Mouse (Mus musculus): ENCODE results near the gene Pgam2.

Pgam2 gene

DNA sequence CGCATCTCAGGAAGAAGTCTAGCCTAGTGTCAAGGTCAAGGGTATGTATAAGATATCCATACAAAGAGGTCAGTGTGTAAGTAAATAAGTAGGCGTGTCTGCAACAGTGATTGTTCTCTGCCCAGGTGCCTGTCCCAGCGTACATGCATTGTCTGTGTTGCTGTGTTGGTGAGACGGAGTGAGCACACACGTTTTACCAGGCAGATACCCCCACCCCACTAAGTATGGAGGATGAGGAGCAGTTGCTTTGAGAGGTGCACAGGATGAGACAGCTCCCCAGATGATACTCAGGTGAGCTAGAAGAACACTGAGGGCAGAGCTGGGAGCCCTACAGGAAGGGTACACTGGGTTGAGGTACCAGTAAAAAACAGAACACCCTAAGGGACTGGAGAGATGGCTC, 641 bp upstream of the Pgam2 start:
- DNase-seq = no peak

DNA sequence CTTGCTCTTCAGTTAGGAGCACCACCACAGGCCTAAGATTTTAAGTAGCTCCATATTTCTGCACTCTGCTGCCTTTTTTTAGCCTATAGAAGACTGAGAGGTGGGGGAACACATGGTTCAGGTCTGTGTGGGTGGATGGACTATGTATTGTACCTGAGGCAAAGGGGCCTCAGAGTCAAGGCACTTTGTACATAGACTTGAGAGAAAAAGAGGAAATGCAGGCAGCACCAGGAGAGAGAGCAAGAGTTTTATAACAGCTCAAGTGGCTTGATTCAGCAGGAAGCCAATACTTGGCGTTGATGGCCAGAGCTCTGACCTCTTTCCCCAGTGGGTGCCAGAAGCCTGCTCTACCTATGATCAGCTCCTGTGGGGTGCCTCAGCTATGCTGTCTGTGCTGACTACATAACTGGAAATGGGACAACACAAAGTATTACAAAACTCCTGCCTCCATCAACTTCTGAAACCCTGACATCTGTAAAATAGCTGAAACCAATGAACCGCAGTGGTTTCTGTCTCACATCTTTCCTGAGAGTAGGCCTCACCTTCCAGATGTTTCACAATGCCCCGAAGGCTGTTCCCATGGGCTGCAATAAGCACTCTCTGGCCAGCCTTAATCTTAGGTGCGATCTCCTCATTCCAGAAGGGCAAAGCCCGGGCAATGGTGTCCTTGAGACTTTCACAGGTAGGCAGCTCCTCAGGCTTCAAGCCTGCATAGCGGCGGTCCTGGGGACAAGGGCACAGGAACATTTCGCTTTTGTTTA, 896 bp downstream of the Pgam2 start:
- no peak for DNase-seq

- DNase-seq = no peak
Observed at GRCm38 (mm10) chr11:5802005-5802404, 1.5 kb downstream of the Pgam2 start.

DNA sequence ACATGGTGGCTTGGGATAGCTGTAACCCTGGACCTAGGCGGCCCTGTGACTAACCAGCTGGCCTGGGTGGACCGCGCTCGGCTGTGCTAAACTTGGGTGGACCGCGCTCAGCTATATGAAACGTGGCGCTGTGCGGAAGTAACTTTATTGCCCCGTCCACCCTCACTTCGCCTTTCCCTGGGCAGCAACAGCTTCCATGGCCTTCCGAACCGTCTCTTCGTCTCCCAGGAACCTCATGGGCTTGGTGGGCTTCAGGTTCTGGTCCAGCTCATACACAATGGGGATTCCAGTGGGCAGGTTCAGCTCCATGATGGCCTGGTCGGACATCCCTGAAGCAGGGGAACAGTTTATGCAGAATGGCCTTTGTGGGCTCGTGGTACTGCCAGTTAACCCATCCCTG, 2.0 kb downstream of the Pgam2 start:
- DNase-seq = no peak

DNA sequence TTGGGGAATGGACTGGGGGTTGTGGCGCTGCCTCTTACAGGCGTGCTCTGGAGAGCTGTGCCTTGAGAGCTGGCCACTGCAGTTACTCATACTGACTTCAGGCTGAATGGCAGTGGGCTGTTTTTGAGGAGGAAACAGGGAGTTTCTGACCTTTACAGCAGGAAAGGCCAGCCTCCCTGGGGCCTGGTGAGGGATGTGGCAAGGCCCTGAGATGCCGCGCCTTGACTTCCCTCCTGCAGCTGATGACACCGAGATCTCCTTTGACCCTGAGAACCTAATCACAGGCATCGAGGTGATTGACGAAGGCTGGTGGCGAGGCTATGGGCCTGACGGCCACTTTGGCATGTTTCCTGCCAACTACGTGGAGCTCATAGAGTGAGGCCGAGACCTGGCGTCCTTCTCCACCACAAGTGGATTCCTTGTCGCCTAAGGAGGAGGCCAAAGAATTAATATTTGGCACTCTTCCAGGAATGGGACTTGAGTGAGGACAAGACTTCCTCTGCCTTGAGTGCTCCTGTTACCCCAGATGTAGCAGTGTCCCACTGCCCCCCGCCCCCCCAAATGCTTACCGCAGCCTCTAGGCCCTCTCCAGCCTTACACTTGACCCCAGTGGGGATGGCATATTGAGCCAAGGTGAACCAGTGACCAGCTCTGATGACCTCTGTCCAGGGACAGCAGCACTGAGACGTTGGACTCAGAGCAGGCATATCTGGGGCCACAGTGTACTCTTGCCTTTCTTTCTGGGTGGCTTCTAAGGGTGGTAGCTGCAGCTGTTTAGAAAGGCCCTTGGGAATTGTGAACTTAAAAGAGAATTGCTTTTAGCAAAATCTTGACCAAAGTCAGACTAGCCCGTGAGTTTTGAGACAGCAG, 3.7 kb downstream of the Pgam2 start:
- DNase-seq = no peak

DNA sequence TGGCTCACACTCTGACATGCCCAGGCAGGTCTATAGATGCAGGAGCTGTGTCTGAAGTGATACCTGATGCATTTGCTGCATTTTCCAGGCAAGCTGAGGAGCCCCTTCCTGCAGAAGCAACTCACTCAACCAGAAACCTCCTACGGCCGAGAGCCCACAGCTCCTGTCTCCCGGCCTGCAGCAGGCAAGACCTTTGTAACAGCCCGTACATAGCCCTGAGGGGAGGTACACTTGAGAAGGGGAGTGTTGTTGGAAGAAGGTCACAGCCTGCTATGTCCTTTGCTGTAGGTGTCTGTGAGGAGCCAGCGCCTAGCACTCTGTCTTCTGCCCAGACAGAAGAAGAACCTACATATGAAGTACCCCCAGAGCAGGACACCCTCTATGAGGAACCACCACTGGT, 5.6 kb downstream of the Pgam2 start:
- no peak for DNase-seq

GRCm38 (mm10) chr11:5797371-5797770, 6.2 kb downstream of the Pgam2 start:
- no peak for DNase-seq

GRCm38 (mm10) chr11:5796939-5797338, 6.6 kb downstream of the Pgam2 start:
- no peak for DNase-seq

GRCm38 (mm10) chr11:5795706-5796105, 7.8 kb downstream of the Pgam2 start:
- peak; percentile 88 for DNase-seq

DNA sequence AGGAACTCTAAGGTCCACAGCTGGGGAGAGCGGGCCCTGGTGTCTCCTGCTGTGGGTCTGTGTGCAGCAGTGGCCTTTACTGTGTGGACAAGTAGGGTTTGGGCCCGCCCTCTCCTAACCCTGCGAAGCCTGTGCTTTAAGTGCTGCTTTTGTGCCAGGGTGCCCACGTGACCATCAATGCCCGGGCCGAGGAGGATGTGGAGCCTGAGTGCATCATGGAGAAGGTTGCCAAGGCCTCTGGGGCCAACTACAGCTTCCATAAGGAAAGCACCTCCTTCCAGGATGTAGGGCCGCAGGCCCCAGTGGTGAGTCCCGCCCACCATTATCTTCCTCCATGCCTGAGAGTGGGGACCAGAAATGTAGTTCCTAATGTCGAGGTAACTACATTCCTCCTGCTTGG, 8.2 kb downstream of the Pgam2 start:
- no peak for DNase-seq

DNA sequence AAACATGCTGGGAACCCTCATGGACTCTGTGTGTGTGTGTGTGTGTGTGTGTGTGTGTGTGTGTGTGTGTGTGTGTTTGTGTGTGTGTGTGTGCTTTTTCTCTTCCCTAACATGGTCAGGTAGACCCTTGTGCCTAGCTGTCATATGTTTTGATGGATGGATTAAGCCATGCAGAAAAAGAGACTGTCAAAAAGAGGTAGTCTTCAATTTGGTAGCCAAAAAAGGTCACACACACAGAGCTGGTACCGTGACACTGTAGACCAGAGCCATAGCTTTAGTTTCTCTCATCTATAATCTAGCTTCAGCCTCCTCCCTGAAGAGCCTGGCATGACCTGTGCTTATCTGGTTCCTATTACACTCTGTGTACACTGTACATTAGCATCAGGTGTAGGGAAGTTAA, 13.1 kb downstream of the Pgam2 start:
- no peak for DNase-seq

DNA sequence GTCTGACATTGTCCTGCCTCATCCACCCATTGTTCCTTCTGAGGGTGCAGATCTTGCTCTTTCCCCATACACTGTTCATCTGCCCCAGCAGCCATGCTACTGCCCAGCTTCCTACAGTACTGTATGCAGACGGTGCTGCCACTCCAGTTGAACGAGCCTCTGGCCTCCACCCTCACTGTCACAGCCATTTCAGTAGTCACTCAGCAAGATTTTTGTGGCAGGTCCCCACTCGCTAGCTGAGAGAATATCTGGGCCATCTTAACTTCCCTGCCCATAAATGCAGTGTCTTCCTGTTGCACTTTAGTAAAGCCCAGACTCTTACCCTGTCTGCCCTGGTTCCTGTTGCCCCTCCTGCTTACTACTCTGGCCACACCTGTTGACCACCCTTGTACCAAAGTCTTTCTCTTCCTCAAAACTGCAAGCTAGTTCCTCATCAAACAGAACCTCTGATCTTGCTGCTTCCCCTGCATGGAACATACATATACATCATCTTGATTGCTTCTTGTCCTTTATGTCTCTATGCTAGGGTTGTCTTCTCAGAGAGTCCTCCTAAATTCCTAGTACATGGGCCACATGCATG, 13.7 kb downstream of the Pgam2 start:
- DNase-seq = no peak

- DNase-seq = no peak
Observed at GRCm38 (mm10) chr11:5789071-5789753, 14.3 kb downstream of the Pgam2 start.

- DNase-seq = peak; percentile 95
Observed at GRCm38 (mm10) chr11:5788056-5789014, 15.2 kb downstream of the Pgam2 start, which contains the start of gene Dbnl. TSS of gene Dbnl (plus strand) at chr11:5788488.

- no peak for DNase-seq
Observed at GRCm38 (mm10) chr11:5787671-5788055, 15.9 kb downstream of the Pgam2 start.

DNA sequence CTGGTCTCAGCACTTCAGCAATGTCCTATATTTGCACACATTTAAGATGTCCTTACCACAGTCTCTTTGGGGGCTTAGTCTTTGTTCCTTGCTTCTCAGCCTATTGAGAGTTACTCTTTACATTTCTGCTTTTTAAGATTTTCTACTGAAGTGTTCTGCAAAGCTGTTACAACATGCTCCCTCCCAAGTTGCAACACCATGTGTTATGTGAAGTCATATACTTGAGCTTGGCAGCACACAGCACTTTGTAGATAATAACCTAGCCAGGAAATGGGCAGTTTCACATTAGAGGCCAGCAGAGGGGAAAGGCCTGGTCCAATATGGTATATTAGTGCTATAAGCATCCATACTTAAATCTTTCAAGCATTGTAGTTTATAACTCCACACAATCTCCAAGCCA, 17.8 kb downstream of the Pgam2 start:
- no peak for DNase-seq

- DNase-seq = no peak
Observed at GRCm38 (mm10) chr11:5782199-5782944, 21.2 kb downstream of the Pgam2 start.

- no peak for DNase-seq
Observed at GRCm38 (mm10) chr11:5780035-5780499, 23.5 kb downstream of the Pgam2 start.

DNA sequence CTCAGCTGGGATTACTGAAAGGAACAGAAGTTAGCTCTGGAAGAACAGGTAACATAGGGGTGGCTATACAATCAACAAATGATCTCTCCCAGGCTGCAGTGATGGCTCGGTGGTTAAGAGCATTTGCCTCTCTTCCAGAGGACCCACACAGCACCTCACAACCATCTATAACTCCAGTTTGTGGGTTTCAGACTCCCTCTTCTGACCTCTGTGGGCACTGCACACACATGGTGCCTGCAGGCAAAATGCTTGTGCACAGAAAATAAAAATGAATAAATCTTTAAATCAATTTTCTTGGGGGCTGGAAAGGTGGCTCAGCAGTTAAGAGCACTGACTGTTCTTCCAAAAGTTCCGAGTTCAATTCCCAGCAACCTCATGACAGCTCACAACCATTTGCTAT, 25.1 kb downstream of the Pgam2 start:
- no peak for DNase-seq

- DNase-seq = no peak
Observed at GRCm38 (mm10) chr11:5766019-5766418, 37.5 kb downstream of the Pgam2 start.

DNA sequence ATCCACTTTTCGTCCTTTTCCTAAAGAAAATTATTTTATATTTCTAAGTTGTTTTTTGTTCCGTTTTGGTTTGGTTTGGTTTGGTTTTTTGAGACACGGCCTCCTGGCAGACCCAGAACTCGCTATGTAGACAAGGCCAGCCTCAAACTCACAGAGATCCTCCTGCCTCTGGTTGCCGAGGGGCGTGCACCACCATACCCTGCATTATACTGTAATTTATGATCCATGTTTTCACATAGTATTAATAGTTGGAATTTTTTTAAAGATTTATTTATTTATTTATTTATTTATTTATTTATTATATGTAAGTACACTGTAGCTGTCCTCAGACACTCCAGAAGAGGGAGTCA, 40.9 kb downstream of the Pgam2 start:
- DNase-seq = no peak

All from layer of hippocampus, adult 9-11 months (tissue).